Mouse (Mus musculus) stomach, postnatal 0 days (tissue): ENCODE results near the gene Ccdc12.

Experiments
- CTCF ChIP-seq: IDR thresholded peaks from 2 replicates; pipeline ENCODE4 v1.5.1; 2016; ENCODE audit warnings: antibody characterized with exemption, low read depth, mild to moderate bottlenecking, moderate library complexity
- EP300 ChIP-seq: optimal IDR thresholded peaks from 2 replicates; pipeline ENCODE3; 2016; ENCODE audit warnings: antibody characterized with exemption

GRCm38 (mm10) chr9:110757816-110758215, 101.5 kb downstream of the Ccdc12 start:
- TF ChIP-seq CTCF (no peak), EP300 (no peak)
